Mouse (Mus musculus) frontal cortex, postnatal 25 days (tissue): ENCODE data around the gene Atp13a3.

ENCODE experiments used
- DNase-seq, 2 experiments: peaks; one replicate each; pipeline ENCODE4 v3.0.0; 2022; ENCODE audit warnings: low spot score in 2 of 2

Gene Atp13a3

DNA sequence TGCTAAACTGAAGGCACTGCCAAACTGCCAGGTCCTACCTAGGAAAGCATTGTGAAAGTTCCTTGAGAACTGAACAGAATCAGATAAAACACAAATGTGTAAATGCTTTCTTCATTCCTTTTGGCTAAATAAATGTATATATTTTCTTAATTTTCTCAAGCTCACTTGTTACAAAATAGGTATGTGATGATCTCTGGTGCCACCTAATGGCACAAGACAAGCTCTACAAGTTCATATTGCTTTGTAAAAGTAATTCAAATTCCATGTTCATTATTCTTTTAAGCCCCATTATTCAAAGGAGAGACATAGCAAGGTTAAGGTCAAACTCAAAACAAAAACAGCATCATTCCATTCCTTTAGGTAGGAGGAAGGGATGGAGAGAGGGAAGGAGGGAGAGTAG, 91.5 kb downstream of the Atp13a3 start:
- no peak for DNase-seq

DNA sequence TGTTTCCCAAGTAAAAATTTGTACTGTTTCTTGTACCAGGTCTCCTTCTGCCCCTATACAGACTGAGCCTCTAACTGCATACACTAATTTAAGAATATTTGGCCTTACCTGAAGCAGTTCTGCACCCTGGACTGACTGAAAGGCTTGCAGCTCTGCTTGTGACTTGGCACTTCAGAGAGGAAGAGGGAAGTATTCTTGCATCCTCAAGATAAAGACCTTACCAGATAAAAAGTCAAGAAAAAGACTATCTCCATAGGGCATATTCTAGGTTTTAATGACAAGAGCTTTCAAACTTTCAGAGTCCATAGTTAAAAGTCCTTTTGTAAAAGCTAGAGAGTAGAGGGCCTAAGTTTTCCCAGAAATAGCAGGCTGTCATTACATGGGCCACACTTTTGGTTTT, 95.1 kb downstream of the Atp13a3 start, which contains the start of gene Gp5:
TSS of gene Gp5 (minus strand) at position 133 of the 400 bp plus-strand sequence.
- no peak for DNase-seq

DNA sequence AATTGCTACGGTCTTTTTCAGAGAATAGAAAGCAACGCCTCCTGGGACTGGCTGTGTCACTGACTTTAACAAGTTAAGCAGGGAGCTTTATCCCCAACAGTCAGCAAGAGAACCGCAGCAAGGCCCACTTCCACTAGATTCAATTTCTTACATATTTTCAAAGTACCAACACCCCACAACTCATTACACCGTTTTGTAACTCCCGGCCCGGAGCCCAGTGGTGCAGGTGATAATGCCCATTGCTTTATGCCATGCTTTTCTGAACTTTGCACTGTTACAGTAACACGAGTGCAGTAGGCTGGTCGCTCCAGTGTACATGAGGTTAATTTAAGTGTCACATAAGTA, 95.6 kb downstream of the Atp13a3 start:
- DNase-seq = no peak

DNA sequence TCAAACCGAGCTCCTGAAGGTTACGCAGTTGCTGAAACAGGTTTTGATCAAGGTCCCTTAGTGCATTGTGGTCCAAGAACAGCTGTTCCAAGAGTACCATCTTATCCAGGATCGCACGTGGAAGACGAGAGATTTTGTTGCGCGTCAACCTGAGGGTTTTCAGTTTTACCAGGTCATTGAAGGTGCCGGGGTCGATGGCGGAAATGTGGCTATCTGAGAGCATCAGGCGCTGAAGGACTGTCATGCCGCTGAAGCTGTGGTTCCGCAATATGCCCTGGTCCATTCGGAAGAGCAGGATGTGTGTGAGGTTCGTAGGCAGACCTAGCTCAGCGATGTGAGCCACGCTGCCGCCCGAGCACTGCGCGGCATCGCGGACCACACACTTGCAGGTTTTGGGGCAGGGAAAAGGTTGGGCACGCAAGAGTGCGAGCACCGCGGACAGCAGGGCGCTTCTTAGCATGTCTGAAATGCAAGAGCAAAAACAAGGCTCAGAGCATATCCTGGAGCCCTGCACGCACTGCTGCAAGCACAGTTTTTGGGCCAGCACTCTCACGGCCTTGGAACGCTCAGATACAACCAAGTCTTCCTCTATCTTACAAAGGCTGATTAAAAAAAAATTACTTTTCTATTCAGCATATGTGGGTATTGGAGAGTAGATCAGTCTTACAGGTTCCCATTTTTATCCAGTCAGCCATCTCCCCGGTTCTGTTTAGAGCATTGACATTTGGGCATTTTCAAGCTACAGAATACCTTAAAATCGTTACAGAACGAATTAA, 96.2 kb downstream of the Atp13a3 start:
- no peak for DNase-seq

DNA sequence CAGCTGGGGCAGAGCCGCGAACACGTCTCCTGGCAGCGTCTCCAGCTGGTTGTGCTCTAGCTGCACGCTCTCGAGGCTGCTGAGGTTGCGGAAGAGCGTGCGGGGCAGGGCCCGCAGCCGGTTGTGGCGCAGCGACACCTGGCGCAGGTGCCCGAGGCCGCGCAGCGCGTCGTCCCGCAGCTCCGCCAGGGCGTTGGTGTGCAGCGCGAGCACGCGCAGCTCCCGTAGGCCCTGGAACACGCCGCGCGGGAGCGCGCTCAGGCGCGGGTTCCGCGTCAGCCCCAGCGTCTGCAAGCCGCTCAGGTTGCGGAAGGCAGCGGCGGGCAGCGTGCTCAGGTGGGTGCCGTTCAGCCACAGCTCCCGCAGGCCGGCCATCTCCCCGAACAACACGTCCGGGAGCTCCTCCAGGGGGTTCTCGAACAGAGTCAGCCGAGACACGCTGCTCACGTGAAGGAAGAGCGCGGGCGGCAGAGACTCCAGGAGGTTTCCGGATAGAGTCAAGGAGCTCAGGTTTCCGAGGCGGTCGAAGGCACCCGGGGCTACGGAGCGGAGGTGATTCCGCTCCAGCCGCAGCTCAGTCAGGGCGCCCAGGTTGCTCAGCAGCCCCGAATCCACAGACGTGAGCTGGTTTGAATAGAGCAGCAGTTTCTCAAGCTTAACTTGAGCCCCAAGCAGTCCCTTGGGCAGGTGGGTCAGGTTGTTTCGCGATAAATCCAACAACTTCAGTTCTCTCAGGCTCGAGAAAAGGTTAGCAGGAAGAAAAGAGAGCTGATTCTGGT, 97.0 kb downstream of the Atp13a3 start:
- DNase-seq = peak; percentile 24 to 43

DNA sequence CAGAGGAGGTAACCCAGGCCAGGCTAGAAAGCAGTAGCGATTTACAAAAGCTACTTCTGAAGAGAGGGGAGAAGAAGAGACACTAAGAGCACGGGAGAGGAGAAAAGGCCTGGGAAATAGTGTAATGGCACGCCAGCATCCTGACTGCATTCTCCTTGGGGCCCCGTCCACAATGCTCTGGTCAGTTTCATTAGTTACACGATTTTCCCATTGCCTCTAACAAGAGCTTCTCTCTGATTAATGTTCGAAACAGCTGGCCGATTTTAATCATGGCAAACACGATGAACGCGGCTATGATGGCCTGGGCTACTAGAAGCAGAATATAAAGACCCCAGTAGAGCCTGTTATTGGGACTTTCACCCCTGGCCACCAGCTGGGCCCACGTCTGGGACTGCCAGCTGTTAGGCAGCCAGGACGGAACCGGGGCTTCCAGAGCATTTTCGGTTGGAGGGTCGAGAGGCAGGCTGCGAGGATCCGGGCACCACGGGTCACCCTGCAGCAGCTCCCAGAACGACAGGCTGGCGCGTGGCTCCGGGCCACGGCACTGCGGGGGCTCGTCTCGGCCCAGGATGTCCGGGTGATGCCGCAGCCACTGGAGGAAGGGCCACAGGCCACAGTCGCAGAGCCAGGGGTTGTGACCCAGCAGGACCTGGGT, 97.7 kb downstream of the Atp13a3 start:
- no peak for DNase-seq

DNA sequence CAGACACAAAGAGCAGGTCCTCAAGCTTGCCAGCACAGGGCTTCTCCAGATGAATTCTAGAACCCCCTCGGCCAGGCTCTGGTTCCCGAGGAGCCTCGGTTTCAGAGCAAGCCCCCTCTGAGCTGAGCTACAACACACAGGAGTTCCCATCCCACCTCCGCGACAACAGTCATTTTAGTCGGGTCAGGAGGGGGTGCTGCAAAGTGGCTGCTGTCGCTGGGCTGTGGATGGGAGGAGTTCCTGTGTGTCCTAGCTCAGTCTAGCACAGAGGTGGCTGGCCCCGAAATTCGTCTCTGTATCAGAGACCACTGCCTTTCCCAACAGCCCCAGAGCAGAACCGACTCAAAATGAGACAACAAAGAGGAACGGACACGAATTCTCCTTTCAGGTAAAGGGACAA, 98.5 kb downstream of the Atp13a3 start:
- DNase-seq = no peak

DNA sequence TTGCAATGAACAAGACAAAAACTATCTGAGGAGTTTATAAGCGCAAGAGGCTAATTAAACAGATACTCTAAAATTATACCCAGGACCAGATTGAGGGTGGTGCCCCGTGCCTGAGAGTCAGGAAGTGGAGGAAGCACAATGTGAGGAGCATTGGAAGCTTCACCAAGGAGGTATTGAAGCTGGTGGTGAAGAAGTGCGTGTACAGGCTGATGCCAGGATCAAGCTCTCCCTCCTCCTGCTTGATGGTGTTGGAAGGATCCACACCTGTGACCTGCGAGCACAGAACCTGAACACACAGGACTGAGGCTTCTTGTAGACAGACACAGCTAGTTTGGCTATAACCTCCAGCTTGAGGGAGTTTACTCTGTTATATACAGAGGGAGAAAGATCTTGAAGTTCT, 99.7 kb downstream of the Atp13a3 start:
- DNase-seq = no peak

DNA sequence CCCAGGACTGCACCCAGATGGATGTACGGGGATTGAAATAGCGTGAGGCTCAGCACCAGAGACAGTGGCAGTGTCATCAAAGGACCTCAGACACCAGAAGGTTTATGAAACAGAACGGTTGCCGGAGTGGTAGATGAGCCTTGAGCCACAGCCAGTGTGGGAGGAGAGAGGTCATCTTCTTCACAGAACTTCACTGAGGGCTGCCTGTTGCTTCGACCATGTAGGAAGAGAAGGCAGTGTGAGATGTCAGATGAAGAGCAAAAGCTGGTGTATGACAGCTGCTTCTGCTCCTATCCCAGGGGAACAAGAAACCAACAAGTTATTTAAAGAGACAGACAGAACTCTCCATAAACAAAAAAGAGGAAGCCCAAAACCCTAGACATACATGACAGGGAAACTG, 101.5 kb downstream of the Atp13a3 start:
- DNase-seq = no peak

DNA sequence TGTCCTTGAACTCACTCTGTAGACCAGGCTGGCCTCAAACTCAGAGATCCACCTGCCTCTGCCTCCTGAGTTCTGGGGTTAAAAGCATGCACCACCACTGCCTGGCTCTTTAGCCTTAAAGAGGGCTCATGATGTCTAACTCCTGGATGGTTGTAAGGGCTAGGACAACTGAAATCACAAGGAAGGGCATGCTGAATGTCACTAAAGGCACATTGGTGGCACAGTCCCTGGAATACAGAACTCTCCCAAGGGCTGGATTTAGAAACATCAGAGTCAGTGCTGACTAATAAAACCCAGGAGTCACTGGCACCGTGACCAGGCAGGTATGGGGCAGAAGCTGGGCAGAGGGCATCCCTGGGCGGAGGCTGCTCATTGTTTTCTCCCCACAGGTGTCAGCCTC, 102.4 kb downstream of the Atp13a3 start:
- DNase-seq = no peak

DNA sequence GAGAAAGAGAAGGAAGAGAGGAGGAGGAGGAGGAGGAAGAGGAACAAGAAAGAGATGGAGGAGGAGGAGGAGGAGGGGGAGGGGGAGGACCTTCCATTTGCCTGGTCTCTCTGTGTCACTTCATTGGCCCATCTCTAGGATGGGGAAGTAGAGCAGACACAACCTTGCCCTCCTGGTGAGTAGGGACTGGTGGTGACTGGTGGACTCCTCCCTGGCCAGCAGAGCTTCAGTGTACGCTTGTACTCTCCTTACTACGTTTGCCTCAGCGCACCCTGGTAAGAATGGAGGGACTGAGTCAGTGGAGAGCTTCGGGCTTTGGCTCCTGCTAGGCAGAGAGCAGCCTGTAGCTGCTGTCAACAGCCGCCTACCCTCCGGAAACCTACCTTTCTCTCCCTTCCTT, 103.1 kb downstream of the Atp13a3 start:
- no peak for DNase-seq

DNA sequence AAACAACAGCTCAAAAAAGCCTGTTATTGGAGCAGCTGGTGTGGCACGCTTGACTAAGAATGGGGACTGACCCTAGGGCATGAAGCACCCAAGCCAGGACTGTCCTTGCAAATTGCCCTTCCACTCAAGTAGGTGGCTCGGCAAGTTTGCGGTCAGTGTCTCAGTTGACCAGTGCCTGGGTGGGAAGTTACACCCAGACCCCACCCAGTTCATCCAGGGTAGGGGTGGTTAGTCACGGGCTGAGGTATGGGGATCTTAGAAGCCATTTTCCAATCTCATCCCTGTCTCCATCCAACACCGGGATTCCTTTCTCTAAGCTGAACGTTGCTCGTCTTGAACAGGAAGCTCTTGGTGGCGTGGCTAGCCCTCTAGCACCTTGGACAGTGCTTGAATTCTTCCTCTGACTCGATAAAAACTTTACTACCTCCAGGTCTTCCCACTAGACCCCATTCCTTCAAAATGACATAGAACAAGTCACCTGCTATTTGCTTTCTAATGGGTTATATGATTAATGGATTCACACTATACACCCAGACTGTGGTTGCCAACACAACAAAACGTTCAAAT, 106.0 kb downstream of the Atp13a3 start:
- no peak for DNase-seq

DNA sequence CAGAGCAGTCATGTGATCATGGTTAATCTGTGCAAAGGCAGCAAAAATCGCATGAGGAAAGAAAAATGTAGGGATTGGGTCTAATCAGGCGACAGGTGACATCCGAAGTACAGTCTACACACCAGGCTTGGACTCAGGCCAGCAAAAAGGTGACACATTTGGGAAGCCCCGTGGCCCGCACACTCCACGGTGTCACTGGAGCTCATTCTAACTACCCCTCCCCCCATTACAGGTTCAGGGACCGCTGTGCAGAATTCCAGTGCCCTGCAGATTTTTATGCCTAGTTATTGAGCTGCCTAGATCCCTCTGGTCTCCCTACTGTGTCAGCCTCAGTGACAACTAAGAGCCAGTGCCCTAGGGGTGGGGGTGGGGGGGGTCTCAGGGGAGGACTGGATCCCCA, 108.3 kb downstream of the Atp13a3 start:
- DNase-seq = no peak

DNA sequence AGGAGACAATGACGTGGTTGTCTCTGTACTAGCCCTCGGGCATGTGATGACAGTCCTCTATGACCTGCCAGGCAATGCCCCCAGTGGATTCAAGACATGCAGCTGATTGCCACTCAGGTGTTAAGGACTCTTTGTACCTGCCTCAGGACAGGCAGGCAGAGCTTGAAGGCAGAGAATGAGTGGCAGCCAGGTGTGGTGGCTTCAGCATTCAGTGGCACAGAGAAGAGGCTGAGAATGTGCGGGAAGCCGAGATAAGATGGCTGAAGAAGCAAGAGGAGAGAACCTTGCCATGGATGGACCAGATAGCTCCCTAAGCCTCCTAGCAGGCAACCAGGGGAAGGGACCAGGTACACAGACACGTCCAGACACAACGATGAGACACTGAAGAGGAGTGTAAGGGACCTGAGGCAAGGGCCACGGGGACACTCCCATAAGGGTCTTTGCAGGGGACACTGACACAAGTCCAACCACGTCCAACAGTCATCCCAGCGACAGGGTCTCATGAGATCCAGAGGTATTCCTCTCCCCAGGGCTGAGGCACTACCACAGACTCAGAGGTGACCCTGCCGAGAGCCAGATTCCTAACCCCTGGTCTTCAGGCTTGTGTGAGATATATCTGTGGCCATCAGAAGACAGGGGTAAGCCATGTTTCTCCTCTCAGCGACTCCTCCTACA, 109.0 kb downstream of the Atp13a3 start:
- DNase-seq = no peak

DNA sequence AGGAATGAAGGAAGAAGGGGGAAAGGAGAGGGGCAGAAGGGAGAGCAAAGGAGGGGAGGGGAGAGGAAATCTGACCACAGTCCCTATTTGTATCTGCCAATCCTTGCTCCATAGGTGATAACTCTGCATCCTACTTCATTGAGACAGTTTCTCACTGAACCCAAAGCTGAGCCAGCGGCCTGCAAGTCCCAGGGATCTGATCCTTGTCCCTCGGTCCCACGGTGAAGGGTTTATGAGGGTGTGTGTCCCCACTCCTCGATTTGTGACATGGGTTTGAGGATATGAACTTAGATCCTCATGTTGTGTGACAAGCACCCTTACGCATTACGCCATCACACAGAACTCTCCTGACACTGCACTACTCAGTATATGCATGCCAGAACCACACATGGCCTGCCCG, 110.7 kb downstream of the Atp13a3 start:
- no peak for DNase-seq

DNA sequence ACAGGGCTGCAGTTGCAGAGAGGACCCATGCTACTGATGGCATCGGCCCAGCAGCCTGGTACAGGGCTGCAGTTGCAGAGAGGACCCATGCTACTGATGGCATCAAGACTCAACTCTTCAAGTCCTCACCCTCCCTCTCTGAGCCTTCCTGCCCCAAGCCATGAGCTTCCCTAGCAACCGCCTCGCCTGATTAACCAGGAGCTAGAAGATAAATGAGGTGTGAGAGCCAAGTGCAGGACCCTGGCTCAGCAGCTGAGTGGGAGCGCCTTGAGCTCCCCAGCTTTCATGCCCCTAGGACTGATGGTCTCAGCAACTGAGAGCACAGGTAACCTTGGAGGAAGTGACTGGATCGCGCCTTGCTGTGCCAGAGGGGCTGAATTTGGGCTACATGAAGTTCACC, 115.3 kb downstream of the Atp13a3 start:
- no peak for DNase-seq

DNA sequence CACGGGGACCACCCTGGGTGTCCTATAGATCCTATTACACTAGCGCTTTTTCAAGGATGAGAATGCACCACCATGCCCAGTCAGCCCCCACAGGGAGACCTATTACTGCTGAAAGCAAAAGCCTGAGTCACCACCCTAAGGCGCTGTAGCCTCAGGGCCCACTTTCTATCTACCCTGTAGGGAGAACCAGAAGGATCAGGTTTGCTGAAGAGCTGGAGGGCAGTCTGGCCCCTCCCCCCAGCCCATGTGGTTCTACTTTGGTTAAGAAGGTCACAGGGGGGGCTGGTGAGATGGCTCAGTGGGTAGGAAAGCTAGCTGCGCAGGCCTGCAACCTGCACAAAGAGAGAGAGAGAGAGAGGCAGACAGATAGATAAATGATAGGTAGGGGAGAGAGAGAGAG, 120.1 kb downstream of the Atp13a3 start:
- DNase-seq = no peak

DNA sequence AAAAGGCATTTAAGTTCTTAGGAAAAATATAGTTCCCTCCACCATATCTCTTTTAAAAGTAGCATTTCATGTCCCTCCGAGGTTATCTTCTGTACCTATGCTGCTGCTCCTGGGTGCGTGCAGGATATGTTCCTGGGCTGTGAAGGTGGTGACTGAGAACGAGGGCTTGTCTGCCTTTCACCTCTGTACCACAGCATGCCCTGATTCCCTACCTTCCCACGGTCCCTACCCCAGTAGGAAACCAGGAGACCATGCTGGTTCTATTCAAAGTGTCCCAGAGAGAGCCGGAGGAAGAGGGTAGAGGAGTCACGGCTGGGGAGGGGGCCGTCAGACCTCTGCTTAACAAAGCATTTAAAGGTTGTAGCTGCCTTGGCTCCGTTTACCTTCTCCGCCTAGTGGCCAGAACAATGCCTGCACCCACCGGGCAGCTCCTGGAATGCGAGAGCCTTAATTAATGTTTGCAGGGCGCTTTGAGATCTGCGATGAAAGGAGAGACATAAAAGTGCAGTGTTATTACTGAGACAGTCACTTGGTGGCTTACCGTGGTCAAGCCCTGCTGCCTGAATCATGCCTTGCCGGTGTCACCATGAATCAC, 121.9 kb downstream of the Atp13a3 start:
- no peak for DNase-seq

DNA sequence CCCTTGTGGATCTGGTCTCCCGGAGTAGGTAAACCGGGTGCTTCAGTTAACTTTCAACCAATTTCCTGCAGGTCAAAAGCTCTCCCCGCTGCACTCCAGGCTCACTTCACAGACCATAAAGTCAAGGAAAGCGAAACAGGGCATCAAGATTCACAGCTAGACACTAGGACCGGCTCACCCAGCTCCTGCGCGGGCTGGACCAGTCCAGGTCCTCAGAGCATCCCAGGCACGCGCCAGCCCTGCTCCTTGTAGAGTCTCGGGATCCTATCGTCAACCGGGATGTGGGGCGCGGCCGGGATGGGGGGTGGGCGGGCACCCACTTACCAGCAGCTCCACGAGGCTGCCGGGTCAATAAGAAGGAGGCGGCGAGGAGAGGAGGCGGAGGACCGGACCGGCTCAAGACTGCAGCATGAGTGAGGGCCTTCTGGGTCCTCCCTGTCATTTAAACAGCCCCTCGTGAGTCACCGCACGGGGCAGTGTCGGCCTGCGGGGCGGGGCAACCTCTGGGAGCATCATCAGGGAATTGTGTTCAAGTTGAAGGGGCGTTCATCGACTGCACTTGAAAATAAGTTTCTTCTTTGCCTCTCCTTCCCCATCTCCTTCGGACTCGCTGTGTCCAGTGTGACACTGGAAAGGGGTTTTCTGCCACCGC, 122.8 kb downstream of the Atp13a3 start, which contains the start of gene Lrrc15:
TSS of gene Lrrc15 (minus strand) at position 413 of the 652 bp plus-strand sequence.
- DNase-seq = no peak

DNA sequence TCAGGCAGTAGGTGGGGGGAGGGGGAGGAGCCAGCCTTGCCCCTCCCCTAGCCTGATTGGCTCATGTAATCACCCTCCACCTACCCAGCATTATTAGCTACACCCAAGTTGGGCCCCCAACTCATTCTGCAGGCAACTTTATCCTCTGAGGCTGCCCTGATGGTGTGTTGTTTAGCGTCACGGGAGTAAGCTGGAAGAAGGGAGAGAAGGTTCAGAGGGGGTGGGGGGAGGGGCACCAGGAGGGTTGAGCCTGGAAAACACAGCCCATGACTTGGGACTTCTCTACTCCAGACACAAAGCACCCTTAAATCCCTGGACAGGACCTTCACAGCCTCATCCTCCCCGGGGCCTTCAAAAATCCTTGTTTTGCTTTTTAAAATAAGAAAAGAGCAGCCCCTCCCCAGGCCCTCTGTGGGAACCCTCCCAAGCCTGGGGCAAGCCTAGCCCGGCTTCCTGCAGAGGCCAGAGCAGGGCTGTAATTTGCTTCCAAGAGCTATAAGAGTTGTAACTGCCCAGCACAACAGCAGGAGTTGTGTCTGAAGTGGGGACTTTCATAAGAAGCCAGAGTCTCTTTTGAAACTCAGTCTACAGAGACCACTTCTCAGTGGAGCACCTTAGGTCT, 125.0 kb downstream of the Atp13a3 start:
- no peak for DNase-seq
